Mouse (Mus musculus) forebrain, embryonic 15.5 days (tissue): Measurements from ENCODE around the gene Oaf. TPM values are rescaled to one million over a fixed set of nuclear protein-coding genes. Genes with fewer than 3 reads are reported as not detected.

ENCODE experiments used
- ATAC-seq: fragments of 200-750 bp; cut with Nextera tagmentation; replicated peaks from 2 replicates; pipeline ENCODE4 v1.8.0; 2017; ENCODE audit warnings: mild to moderate bottlenecking, moderate TSS enrichment, moderate library complexity
- H3K27ac ChIP-seq: fragments of 300-500 bp; sonication (generic); replicated peaks from 2 replicates; pipeline ENCODE4 v1.5.1; 2015; ENCODE audit warnings: mild to moderate bottlenecking, inconsistent platforms
- H3K27me3 ChIP-seq: fragments of 300-500 bp; sonication (generic); 2 replicates; pipeline ENCODE4 v1.6.1; 2015; ENCODE audit warnings: inconsistent platforms
- H3K36me3 ChIP-seq: fragments of 300-500 bp; sonication (generic); 2 replicates; pipeline ENCODE4 v1.6.1; 2015; ENCODE audit warnings: mild to moderate bottlenecking, inconsistent platforms
- H3K4me1 ChIP-seq: fragments of 300-500 bp; sonication (generic); 2 replicates; pipeline ENCODE4 v1.6.1; 2015; ENCODE audit warnings: inconsistent platforms
- H3K4me2 ChIP-seq: fragments of 300-500 bp; sonication (generic); replicated peaks from 2 replicates; pipeline ENCODE4 v1.6.1; 2015; ENCODE audit warnings: mild to moderate bottlenecking, inconsistent platforms
- H3K4me3 ChIP-seq: fragments of 300-500 bp; sonication (generic); 2 replicates; pipeline ENCODE4 v1.5.1; 2015; ENCODE audit warnings: mild to moderate bottlenecking, inconsistent platforms
- H3K9ac ChIP-seq: fragments of 300-500 bp; sonication (generic); replicated peaks from 2 replicates; pipeline ENCODE4 v1.6.1; 2015; ENCODE audit warnings: mild to moderate bottlenecking, inconsistent platforms
- H3K9me3 ChIP-seq: fragments of 300-500 bp; sonication (generic); 2 replicates; pipeline ENCODE4 v1.6.1; 2016; ENCODE audit warnings: inconsistent platforms
- WGBS: fragments of 180-500 bp; shearing (Covaris S2); methylation state at CpG from one replicate; pipeline ENCODE4 v1.1.7; 2015; ENCODE audit warnings: mixed read lengths; 5-methylcytosine and 5-hydroxymethylcytosine counted together
- polyA plus RNA-seq: library from polyadenylated mRNA; unstranded; fragments of >200 nt; fragmentation: Nextera tagmentation; extraction: Ambion mirVana; gene quantifications from 2 replicates; pipeline ENCODE4 v1.2.1, GENCODE M21; 2015

Oaf gene
- 6.6 and 6.9 TPM in 2 replicates for polyA plus RNA-seq

- H3K4me3 ChIP-seq, result peak within 1 kb of the TSS; percentile 54
- no peaks in the 10 kb centered on the region for H3K9me3 ChIP-seq
- H3K4me1 ChIP-seq, result peaks cover 19% of the 10 kb centered on the region
- WGBS, result 1% methylated on average over 44 of the region's 44 CpGs
- H3K36me3 ChIP-seq, result no peaks in the 10 kb centered on the region
- H3K27ac ChIP-seq, result 0 out of 2 replicates have a peak within 1 kb of the TSS, but pooled peaks have one; percentile 13
- peak within 1 kb of the TSS; percentile 88 for H3K4me2 ChIP-seq
- peaks cover 25% of the 10 kb centered on the region for H3K27me3 ChIP-seq
- peak within 1 kb of the TSS; percentile 49 for H3K9ac ChIP-seq
- peak; percentile 85 for ATAC-seq
Observed at GRCm38 (mm10) chr9:43239712-43240593, at the start of gene Oaf. Gene Oaf (minus strand): TSS chr9:43239911.

- H3K4me2 ChIP-seq, result peak overlapping the region; percentile 28; the same call in 1 of the 2 replicates
- WGBS, result under 1% methylated on average over 20 of the region's 20 CpGs
- ATAC-seq, result peak; percentile 38; the same call in 1 of the 2 replicates
- 0 out of 2 replicates have a peak overlapping the region, but pooled peaks have one; percentile 30 for H3K9ac ChIP-seq
- H3K36me3 ChIP-seq, result no peaks in the 10 kb centered on the region
- peaks cover 8% of the 10 kb centered on the region; the same call in 1 of the 2 replicates for H3K4me1 ChIP-seq
- H3K27me3 ChIP-seq, result no peaks in the 10 kb centered on the region
- H3K27ac ChIP-seq, result no peak overlapping the region
- no peaks in the 10 kb centered on the region for H3K9me3 ChIP-seq
- no peak overlapping the region for H3K4me3 ChIP-seq
Observed at GRCm38 (mm10) chr9:43286870-43287269, 47.2 kb upstream of the Oaf start.

- no peaks in the 10 kb centered on the region for H3K9me3 ChIP-seq
- no peak overlapping the region for H3K27ac ChIP-seq
- no peak for ATAC-seq
- no peak overlapping the region for H3K4me3 ChIP-seq
- peaks cover 8% of the 10 kb centered on the region; the same call in 1 of the 2 replicates for H3K4me1 ChIP-seq
- no peak overlapping the region for H3K9ac ChIP-seq
- 77% methylated on average over 4 of the region's 4 CpGs for WGBS
- no peaks in the 10 kb centered on the region for H3K27me3 ChIP-seq
- H3K36me3 ChIP-seq, result no peaks in the 10 kb centered on the region
- no peak overlapping the region for H3K4me2 ChIP-seq
Observed at GRCm38 (mm10) chr9:43285281-43285680, 45.6 kb upstream of the Oaf start.

- Histone ChIP-seq H3K36me3 (no peaks in the 10 kb centered on the region), H3K4me1 (peaks cover 8% of the 10 kb centered on the region; the same call in 1 of the 2 replicates), H3K4me2 (no peak overlapping the region), H3K9me3 (no peaks in the 10 kb centered on the region), H3K27ac (no peak overlapping the region), H3K27me3 (no peaks in the 10 kb centered on the region), H3K4me3 (no peak overlapping the region), H3K9ac (no peak overlapping the region)
- WGBS, result 7% methylated on average over 6 of the region's 6 CpGs
- peak; percentile 84 for ATAC-seq
Observed at GRCm38 (mm10) chr9:43284284-43284683, 44.6 kb upstream of the Oaf start.

- Histone ChIP-seq H3K9me3 (no peaks in the 10 kb centered on the region), H3K4me3 (no peak overlapping the region), H3K4me2 (no peak overlapping the region), H3K9ac (no peak overlapping the region), H3K27ac (no peak overlapping the region), H3K4me1 (peaks cover 16% of the 10 kb centered on the region), H3K36me3 (no peaks in the 10 kb centered on the region), H3K27me3 (peaks cover 20% of the 10 kb centered on the region)
- 90% methylated on average over 9 of the region's 9 CpGs for WGBS
- no peak for ATAC-seq
Observed at GRCm38 (mm10) chr9:43273735-43274134, 34.0 kb upstream of the Oaf start.

GRCm38 (mm10) chr9:43271761-43272518 is 32.2 kb upstream of the Oaf start:
- Histone ChIP-seq H3K4me1 (peaks cover 16% of the 10 kb centered on the region), H3K4me2 (no peak overlapping the region), H3K9ac (no peak overlapping the region), H3K36me3 (no peaks in the 10 kb centered on the region), H3K9me3 (no peaks in the 10 kb centered on the region), H3K4me3 (no peak overlapping the region), H3K27ac (no peak overlapping the region), H3K27me3 (peaks cover 20% of the 10 kb centered on the region)
- 46% methylated on average over 14 of the region's 14 CpGs for WGBS
- ATAC-seq, result no peak

- peak; percentile 38; the same call in 1 of the 2 replicates for ATAC-seq
- no peaks in the 10 kb centered on the region for H3K36me3 ChIP-seq
- H3K4me1 ChIP-seq, result peaks cover 16% of the 10 kb centered on the region
- H3K27ac ChIP-seq, result no peak overlapping the region
- WGBS, result 3% methylated on average over 17 of the region's 17 CpGs
- peaks cover 20% of the 10 kb centered on the region for H3K27me3 ChIP-seq
- no peaks in the 10 kb centered on the region for H3K9me3 ChIP-seq
- no peak overlapping the region; the same call in 1 of the 2 replicates for H3K9ac ChIP-seq
- peak overlapping the region; percentile 35 for H3K4me2 ChIP-seq
- peak overlapping the region; percentile 18 for H3K4me3 ChIP-seq
Observed at GRCm38 (mm10) chr9:43270723-43271252, 31.1 kb upstream of the Oaf start.

GRCm38 (mm10) chr9:43269166-43269565 is 29.5 kb upstream of the Oaf start:
- H3K9me3 ChIP-seq, result no peaks in the 10 kb centered on the region
- 2% methylated on average over 8 of the region's 8 CpGs for WGBS
- H3K27me3 ChIP-seq, result peaks cover 20% of the 10 kb centered on the region
- peaks cover 16% of the 10 kb centered on the region for H3K4me1 ChIP-seq
- no peak overlapping the region for H3K4me2 ChIP-seq
- peak; percentile 67 for ATAC-seq
- H3K4me3 ChIP-seq, result no peak overlapping the region
- no peaks in the 10 kb centered on the region for H3K36me3 ChIP-seq
- no peak overlapping the region for H3K9ac ChIP-seq
- no peak overlapping the region for H3K27ac ChIP-seq

GRCm38 (mm10) chr9:43267357-43267756 is 27.6 kb upstream of the Oaf start:
- H3K27ac ChIP-seq, result no peak overlapping the region
- peaks cover 21% of the 10 kb centered on the region for H3K4me1 ChIP-seq
- 85% methylated on average over 8 of the region's 8 CpGs for WGBS
- no peak overlapping the region for H3K4me2 ChIP-seq
- H3K4me3 ChIP-seq, result no peak overlapping the region
- no peak for ATAC-seq
- no peaks in the 10 kb centered on the region for H3K9me3 ChIP-seq
- H3K27me3 ChIP-seq, result peaks cover 19% of the 10 kb centered on the region
- H3K36me3 ChIP-seq, result no peaks in the 10 kb centered on the region
- no peak overlapping the region for H3K9ac ChIP-seq

- no peaks in the 10 kb centered on the region for H3K36me3 ChIP-seq
- no peak overlapping the region for H3K9ac ChIP-seq
- WGBS, result 27% methylated on average over 9 of the region's 9 CpGs
- no peaks in the 10 kb centered on the region for H3K27me3 ChIP-seq
- ATAC-seq, result no peak
- peaks cover 10% of the 10 kb centered on the region for H3K4me1 ChIP-seq
- no peak overlapping the region for H3K27ac ChIP-seq
- H3K4me3 ChIP-seq, result no peak overlapping the region
- no peaks in the 10 kb centered on the region for H3K9me3 ChIP-seq
- no peak overlapping the region for H3K4me2 ChIP-seq
Observed at GRCm38 (mm10) chr9:43265194-43265593, 25.5 kb upstream of the Oaf start.

GRCm38 (mm10) chr9:43263946-43264451 is 24.3 kb upstream of the Oaf start:
- WGBS, result 21% methylated on average over 11 of the region's 11 CpGs

More at GRCm38 (mm10) chr9:43263946-43264451, 24.3 kb upstream of the Oaf start:
- no peak for ATAC-seq
- Histone ChIP-seq H3K27ac (no peak overlapping the region), H3K9me3 (no peaks in the 10 kb centered on the region), H3K4me3 (no peak overlapping the region), H3K36me3 (no peaks in the 10 kb centered on the region), H3K27me3 (no peaks in the 10 kb centered on the region), H3K4me2 (no peak overlapping the region), H3K9ac (no peak overlapping the region), H3K4me1 (peaks cover 5% of the 10 kb centered on the region; the same call in 1 of the 2 replicates)
